21 mouse cellular contexts compared by ENCODE assay signal in genomic region chr17:82215728-82216623, GRCm38 (mm10).
"Had no signal": no experiment of that assay in that cellular context is flagged by ENCODE, and none has a peak within 500 bp of the region (broad histone marks: within the 10 kb centered on the region; RNA-seq: fewer than 3 reads in every experiment).

No protein-coding gene starts in this region.

- H3K9ac ChIP-seq: limb, embryonic 12.5 days; limb, embryonic 15.5 days; liver, embryonic 14.5 days; liver, postnatal 0 days; lung, embryonic 14.5 days; midbrain, embryonic 12.5 days; midbrain, embryonic 15.5 days; neural tube, embryonic 13.5 days had no signal

- H3K4me1 ChIP-seq: limb, embryonic 12.5 days; limb, embryonic 15.5 days; midbrain, embryonic 12.5 days; midbrain, embryonic 15.5 days; neural tube, embryonic 13.5 days had no signal

- H3K36me3 ChIP-seq: limb, embryonic 12.5 days; limb, embryonic 15.5 days; midbrain, embryonic 12.5 days; midbrain, embryonic 15.5 days; neural tube, embryonic 13.5 days had no signal

- H3K4me3 ChIP-seq: layer of hippocampus, adult 2 months; left cerebral cortex, adult 2 months; limb, embryonic 12.5 days; limb, embryonic 15.5 days; midbrain, embryonic 12.5 days; midbrain, embryonic 15.5 days; neural tube, embryonic 13.5 days had no signal

- H3K27ac ChIP-seq: layer of hippocampus, adult 2 months; left cerebral cortex, adult 2 months; limb, embryonic 12.5 days; limb, embryonic 15.5 days; liver, embryonic 14.5 days; macrophage; midbrain, embryonic 12.5 days; midbrain, embryonic 15.5 days; neural tube, embryonic 13.5 days had no signal

- H3K4me2 ChIP-seq: limb, embryonic 12.5 days; limb, embryonic 15.5 days; liver, embryonic 11.5 days; lung, embryonic 14.5 days; midbrain, embryonic 12.5 days; midbrain, embryonic 15.5 days; neural tube, embryonic 13.5 days had no signal

- H3K27me3 ChIP-seq: limb, embryonic 12.5 days; limb, embryonic 15.5 days; midbrain, embryonic 12.5 days; midbrain, embryonic 15.5 days; neural tube, embryonic 13.5 days had no signal

- DNase-seq: kidney, adult 2 months; kidney, postnatal 10 days; layer of hippocampus, adult 9-11 months; liver, postnatal 0 days; lung, embryonic 14.5 days; retina, postnatal 1 day; right cerebral cortex, postnatal 25 days; spleen, adult 18-20 months; thymus, adult 18-20 months; thymus, postnatal 36 days had no signal

- ATAC-seq: liver, postnatal 0 days; lung, postnatal 0 days; midbrain, embryonic 15.5 days had no signal

- H3K9me3 ChIP-seq: limb, embryonic 12.5 days; limb, embryonic 15.5 days; midbrain, embryonic 12.5 days; midbrain, embryonic 15.5 days; neural tube, embryonic 13.5 days had no signal
